Mouse (Mus musculus) liver, embryonic 15.5 days (tissue): ENCODE measurements at regions not wholly inside any gene's neighbourhood (a gene's known extent, or its start where the extent isn't known, plus 50 kb on each side); places are given as distances from the start of the nearest gene placed in this dataset.

ENCODE experiments used
- ATAC-seq: fragments of 200-750 bp; cut with Nextera tagmentation; 2 replicates; pipeline ENCODE4 v1.8.0; 2017; ENCODE audit warnings: moderate number of reproducible peaks, mild to moderate bottlenecking, moderate library complexity; ENCODE audit not compliant: insufficient read depth
- H3K27ac ChIP-seq: fragments of 300-500 bp; sonication (generic); replicated peaks from 2 replicates; pipeline ENCODE4 v1.5.1; 2015; ENCODE audit warnings: mild to moderate bottlenecking, inconsistent platforms
- H3K27me3 ChIP-seq: fragments of 300-500 bp; sonication (generic); 2 replicates; pipeline ENCODE4 v1.6.1; 2015; ENCODE audit warnings: mild to moderate bottlenecking, inconsistent platforms
- H3K36me3 ChIP-seq: fragments of 300-500 bp; sonication (generic); replicated peaks from 2 replicates; pipeline ENCODE4 v1.6.1; 2015; ENCODE audit warnings: moderate library complexity, mild to moderate bottlenecking, inconsistent platforms
- H3K4me1 ChIP-seq: fragments of 300-500 bp; sonication (generic); replicated peaks from 2 replicates; pipeline ENCODE4 v1.6.1; 2015; ENCODE audit warnings: inconsistent platforms
- H3K4me2 ChIP-seq: fragments of 300-500 bp; sonication (generic); 2 replicates; pipeline ENCODE4 v1.6.1; 2015; ENCODE audit warnings: moderate library complexity, mild to moderate bottlenecking, inconsistent platforms
- H3K4me3 ChIP-seq: fragments of 300-500 bp; sonication (generic); replicated peaks from 2 replicates; pipeline ENCODE4 v1.5.1; 2015; ENCODE audit warnings: mild to moderate bottlenecking, inconsistent platforms
- H3K9ac ChIP-seq: fragments of 300-500 bp; sonication (generic); 2 replicates; pipeline ENCODE4 v1.6.1; 2015; ENCODE audit warnings: moderate library complexity, mild to moderate bottlenecking, inconsistent platforms
- H3K9me3 ChIP-seq: fragments of 300-500 bp; sonication (generic); replicated peaks from 2 replicates; pipeline ENCODE4 v1.6.1; 2016; ENCODE audit warnings: inconsistent platforms
- WGBS: fragments of 180-500 bp; shearing (Covaris S2); methylation state at CpG from one replicate; pipeline ENCODE4 v1.1.7; 2015; ENCODE audit warnings: mixed read lengths; ENCODE audit not compliant: insufficient replicate concordance; 5-methylcytosine and 5-hydroxymethylcytosine counted together

DNA sequence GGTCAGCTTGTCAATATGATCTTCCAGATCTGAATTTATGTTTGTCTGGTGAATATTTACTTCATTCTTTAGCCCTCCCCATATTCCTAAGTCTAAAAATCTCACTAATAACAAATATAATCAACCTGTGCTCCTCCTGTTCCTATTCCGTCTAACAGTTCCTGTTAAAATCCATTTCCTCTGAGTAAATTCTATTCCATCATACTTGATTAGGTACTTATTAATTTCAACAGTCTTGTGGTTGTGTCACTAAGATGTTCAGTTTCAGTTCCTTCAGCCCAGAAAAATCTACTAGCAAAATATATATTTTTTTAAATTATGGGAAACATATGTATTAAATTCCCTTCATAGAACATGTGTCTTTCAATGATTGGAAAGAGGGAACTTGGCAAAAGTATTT is 52.2 kb upstream of the Rap2b start:
- Histone ChIP-seq H3K4me1 (no peaks in the 10 kb centered on the region), H3K9me3 (no peaks in the 10 kb centered on the region), H3K4me3 (no peak overlapping the region), H3K9ac (no peak overlapping the region), H3K27ac (no peak overlapping the region), H3K36me3 (no peaks in the 10 kb centered on the region), H3K27me3 (no peaks in the 10 kb centered on the region), H3K4me2 (no peak overlapping the region)
- WGBS = 62% methylated on average over 1 of the region's 1 CpGs
- ATAC-seq = no peak
